ENCODE assay signal across 8 mouse cellular contexts in the genomic region with DNA sequence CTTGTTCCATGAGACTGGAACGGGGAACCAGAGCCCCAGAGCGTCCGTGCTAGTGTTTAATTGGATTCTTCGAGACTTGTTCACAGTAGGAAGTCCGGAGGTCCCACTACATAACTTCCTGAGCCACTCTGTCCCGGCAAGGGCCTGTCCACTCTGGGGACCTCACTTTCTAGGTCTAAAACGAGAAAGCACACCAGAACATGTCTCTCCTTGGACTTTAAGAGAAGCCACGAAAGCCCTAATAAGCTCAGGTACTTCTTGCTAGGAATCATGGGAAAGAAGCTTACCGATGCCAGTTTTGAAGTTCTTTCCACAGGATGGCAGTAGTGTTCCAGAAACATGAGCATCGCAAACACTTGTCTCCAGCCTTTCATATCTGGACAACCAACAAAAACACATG.
DNase-seq lines count a peak whose midpoint lies in the region; ATAC-seq and TF ChIP-seq lines count a peak whose summit lies in the region.

No protein-coding gene starts in this region.

- H3K27me3 ChIP-seq in heart, embryonic 15.5 days: no peaks in the 10 kb centered on the region
- no peaks in the 10 kb centered on the region for H3K27me3 ChIP-seq in limb, embryonic 11.5 days (ENCODE audit: control insufficient read depth, insufficient read depth, low read length)
- H3K27me3 ChIP-seq in midbrain, postnatal 0 days (ENCODE audit: insufficient read depth, low read length): no peaks in the 10 kb centered on the region

- H3K9me3 ChIP-seq in heart, embryonic 15.5 days (replicated peaks): no peaks in the 10 kb centered on the region
- H3K9me3 ChIP-seq in limb, embryonic 11.5 days (ENCODE audit: control insufficient read depth, low read length): no peaks in the 10 kb centered on the region
- H3K9me3 ChIP-seq in midbrain, postnatal 0 days (ENCODE audit: low read length): no peaks in the 10 kb centered on the region

- peak overlapping the region; percentile 47 for H3K4me3 ChIP-seq in heart, embryonic 15.5 days
- H3K4me3 ChIP-seq in limb, embryonic 11.5 days (ENCODE audit: low read depth, low read length): peak overlapping the region; percentile 14; the same call in 1 of the 2 replicates
- peak overlapping the region; percentile 30 for H3K4me3 ChIP-seq in midbrain, postnatal 0 days (ENCODE audit: low read depth, low read length)

- ATAC-seq in CD4-positive, CD25-positive, alpha-beta regulatory T cell, adult 4 months: no peak
- no peak for ATAC-seq in heart, embryonic 15.5 days (replicated peaks; ENCODE audit: insufficient number of reproducible peaks, insufficient read depth, low FRiP score, low read depth)
- no peak for ATAC-seq in limb, embryonic 11.5 days (ENCODE audit: insufficient number of reproducible peaks, low FRiP score, low TSS enrichment, low read depth)
- no peak for ATAC-seq in midbrain, postnatal 0 days (ENCODE audit: low FRiP score)

- WGBS in heart, embryonic 15.5 days: 52% methylated on average over 10 of the region's 10 CpGs
- WGBS in limb, embryonic 11.5 days: 52% methylated on average over 10 of the region's 10 CpGs
- 66% methylated on average over 10 of the region's 10 CpGs for WGBS in midbrain, postnatal 0 days

- no peak overlapping the region for H3K27ac ChIP-seq in heart, embryonic 15.5 days
- H3K27ac ChIP-seq in limb, embryonic 11.5 days (replicated peaks; ENCODE audit: low read depth, low read length): no peak overlapping the region
- H3K27ac ChIP-seq in midbrain, postnatal 0 days (ENCODE audit: low read depth, low read length): no peak overlapping the region

- peak; percentile 64 for TF ChIP-seq CTCF in midbrain, postnatal 0 days (IDR thresholded peaks at IDR 0.05)

- no peaks in the 10 kb centered on the region for H3K4me1 ChIP-seq in heart, embryonic 15.5 days (replicated peaks)
- H3K4me1 ChIP-seq in limb, embryonic 11.5 days (ENCODE audit: control insufficient read depth, insufficient read depth, low read length): no peaks in the 10 kb centered on the region
- no peaks in the 10 kb centered on the region for H3K4me1 ChIP-seq in midbrain, postnatal 0 days (ENCODE audit: insufficient read depth, low read length)

- H3K36me3 ChIP-seq in heart, embryonic 15.5 days: no peaks in the 10 kb centered on the region
- H3K36me3 ChIP-seq in limb, embryonic 11.5 days (ENCODE audit: control insufficient read depth, insufficient read depth, low read length): no peaks in the 10 kb centered on the region
- H3K36me3 ChIP-seq in midbrain, postnatal 0 days (ENCODE audit: insufficient read depth, low read length): no peaks in the 10 kb centered on the region

- peak; percentile 22 for DNase-seq in CD4-positive, CD25-positive, alpha-beta regulatory T cell, adult 2 months (ENCODE audit: low read depth, low spot score)
- DNase-seq in spleen, adult 12 weeks (ENCODE audit: low spot score): peak; percentile 10
- no peak for DNase-seq in spleen, postnatal 4 days (ENCODE audit: low spot score in 2 of 2)
- DNase-seq in limb, embryonic 11.5 days (ENCODE audit: low spot score): peak; percentile 27
- peak; percentile 58 for DNase-seq in midbrain, postnatal 0 days (ENCODE audit: low spot score)
- no peak for DNase-seq in T-cell, adult 2 months (ENCODE audit: low spot score)

- H3K4me2 ChIP-seq in heart, embryonic 15.5 days: peak overlapping the region; percentile 52
- peak overlapping the region; percentile 18; the same call in 1 of the 2 replicates for H3K4me2 ChIP-seq in limb, embryonic 11.5 days (ENCODE audit: low read depth, severe bottlenecking)
- H3K4me2 ChIP-seq in midbrain, postnatal 0 days (ENCODE audit: low read depth, low read length, poor library complexity, severe bottlenecking): peak overlapping the region; percentile 30

- H3K9ac ChIP-seq in heart, embryonic 15.5 days: no peak overlapping the region
- H3K9ac ChIP-seq in limb, embryonic 11.5 days (ENCODE audit: low read length): no peak overlapping the region
- no peak overlapping the region for H3K9ac ChIP-seq in midbrain, postnatal 0 days (replicated peaks; ENCODE audit: low read length, poor library complexity, severe bottlenecking)

Comparison
In these comparisons a context has a peak if more than half of its experiments do, and no peak if none do; other contexts are left out.
1. DNase-seq: peak in CD4-positive, CD25-positive, alpha-beta regulatory T cell, adult 2 months (single experiment), spleen, adult 12 weeks (single experiment), limb, embryonic 11.5 days (single experiment) and midbrain, postnatal 0 days (single experiment); none in spleen, postnatal 4 days (0 of 2) and T-cell, adult 2 months (single experiment).
2. Peak in every context shown above with its lines, with median percentiles within 50 percentile points of each other: H3K4me2 ChIP-seq and H3K4me3 ChIP-seq.